In genomic region chr13:101693967-101694495, GRCm38 (mm10) we compare ENCODE assay signal across 7 mouse cellular contexts.
DNase-seq lines count a peak whose midpoint lies in the region; ATAC-seq and TF ChIP-seq lines count a peak whose summit lies in the region.

No protein-coding gene starts in this region.

- H3K4me1 ChIP-seq in embryonic facial prominence, embryonic 10.5 days, result peaks cover 72% of the 10 kb centered on the region
- H3K4me1 ChIP-seq in heart, adult 2 months (ENCODE audit: control insufficient read depth, insufficient read depth, low read length), result peaks cover 10% of the 10 kb centered on the region
- peaks cover 65% of the 10 kb centered on the region for H3K4me1 ChIP-seq in limb, embryonic 13.5 days
- peaks cover 46% of the 10 kb centered on the region for H3K4me1 ChIP-seq in midbrain, embryonic 16.5 days (ENCODE audit: control insufficient read depth, insufficient read depth, low read length)

- ATAC-seq in limb, embryonic 13.5 days (ENCODE audit: low FRiP score, low read depth), result peak; percentile 68
- peak; percentile 27; the same call in 1 of the 2 replicates for ATAC-seq in midbrain, embryonic 16.5 days

- under 1% methylated on average over 12 of the region's 12 CpGs for WGBS in embryonic facial prominence, embryonic 10.5 days
- 2% methylated on average over 12 of the region's 12 CpGs for WGBS in heart, adult 2 months
- under 1% methylated on average over 12 of the region's 12 CpGs for WGBS in limb, embryonic 13.5 days
- WGBS in midbrain, embryonic 16.5 days, result 2% methylated on average over 12 of the region's 12 CpGs

- peak overlapping the region; percentile 90 for H3K4me2 ChIP-seq in limb, embryonic 13.5 days (replicated peaks)
- peak overlapping the region; percentile 98 for H3K4me2 ChIP-seq in midbrain, embryonic 16.5 days (ENCODE audit: low read length)

- no peaks in the 10 kb centered on the region for H3K9me3 ChIP-seq in embryonic facial prominence, embryonic 10.5 days
- no peaks in the 10 kb centered on the region for H3K9me3 ChIP-seq in limb, embryonic 13.5 days
- no peaks in the 10 kb centered on the region for H3K9me3 ChIP-seq in midbrain, embryonic 16.5 days (replicated peaks; ENCODE audit: control insufficient read depth, low read length, poor library complexity, severe bottlenecking)

- no peak for TF ChIP-seq POLR2A in heart, adult 2 months (IDR thresholded peaks at IDR 0.05; ENCODE audit: insufficient read depth, low read depth, low read length)

- H3K4me3 ChIP-seq in embryonic facial prominence, embryonic 10.5 days, result peak overlapping the region; percentile 75
- peak overlapping the region; percentile 64 for H3K4me3 ChIP-seq in heart, adult 2 months
- H3K4me3 ChIP-seq in limb, embryonic 13.5 days, result peak overlapping the region; percentile 63
- peak overlapping the region; percentile 58 for H3K4me3 ChIP-seq in midbrain, embryonic 16.5 days (ENCODE audit: low read depth, low read length)

- H3K36me3 ChIP-seq in embryonic facial prominence, embryonic 10.5 days (replicated peaks), result peaks cover under 1% of the 10 kb centered on the region; the same call in 1 of the 2 replicates
- H3K36me3 ChIP-seq in heart, adult 2 months (ENCODE audit: control insufficient read depth, insufficient read depth, low read length), result peaks cover 11% of the 10 kb centered on the region
- H3K36me3 ChIP-seq in limb, embryonic 13.5 days, result peaks cover 5% of the 10 kb centered on the region; the same call in 1 of the 2 replicates
- no peaks in the 10 kb centered on the region for H3K36me3 ChIP-seq in midbrain, embryonic 16.5 days (ENCODE audit: control insufficient read depth, insufficient read depth, low read length)

- intact Hi-C loops in heart, adult 2 months (cut with DNase I), result loop anchor here (2.0 kb wide), 1 partner anchor 801 kb away; no protein-coding TSS in a partner anchor

- TF ChIP-seq EP300 in heart, adult 2 months (IDR thresholded peaks at IDR 0.05; ENCODE audit: insufficient read depth, low read depth, low read length), result no peak

- H3K27ac ChIP-seq in embryonic facial prominence, embryonic 10.5 days (replicated peaks), result peak overlapping the region; percentile 81
- peak overlapping the region; percentile 57 for H3K27ac ChIP-seq in heart, adult 2 months
- peak overlapping the region; percentile 75 for H3K27ac ChIP-seq in limb, embryonic 13.5 days
- peak overlapping the region; percentile 66 for H3K27ac ChIP-seq in midbrain, embryonic 16.5 days (ENCODE audit: low read length)

- no peaks in the 10 kb centered on the region for H3K79me2 ChIP-seq in heart, adult 2 months (replicated peaks; ENCODE audit: control insufficient read depth, insufficient read depth, low read length)

- H3K27me3 ChIP-seq in embryonic facial prominence, embryonic 10.5 days (replicated peaks; ENCODE audit: low read depth, poor library complexity, severe bottlenecking), result peaks cover 6% of the 10 kb centered on the region; the same call in 1 of the 2 replicates
- no peaks in the 10 kb centered on the region for H3K27me3 ChIP-seq in heart, adult 2 months (ENCODE audit: control insufficient read depth, insufficient read depth, low read length)
- H3K27me3 ChIP-seq in limb, embryonic 13.5 days, result peaks cover 5% of the 10 kb centered on the region
- no peaks in the 10 kb centered on the region for H3K27me3 ChIP-seq in midbrain, embryonic 16.5 days (ENCODE audit: control insufficient read depth, insufficient read depth, low read depth, low read length)

- TF ChIP-seq CTCF in heart, adult 2 months (IDR thresholded peaks at IDR 0.05), result peak; percentile 36

- DNase-seq in adrenal gland, postnatal 10 days, result peak; percentile 74
- peak; percentile 67 for DNase-seq in embryonic facial prominence, embryonic 10.5 days (ENCODE audit: low spot score)
- peak; percentile 58 to 62 for DNase-seq in heart, adult 2 months
- DNase-seq in kidney, adult 8-10 months, result peak; percentile 65 to 70
- DNase-seq in spleen, postnatal 10 days (ENCODE audit: low spot score in 2 of 2), result peak; percentile 81 to 88

- peak overlapping the region; percentile 45 for H3K9ac ChIP-seq in heart, adult 2 months (ENCODE audit: low read depth, low read length)
- H3K9ac ChIP-seq in limb, embryonic 13.5 days, result peak overlapping the region; percentile 78
- peak overlapping the region; percentile 71 for H3K9ac ChIP-seq in midbrain, embryonic 16.5 days (ENCODE audit: low read depth, low read length)

Comparison
In these comparisons a context has a peak if more than half of its experiments do, and no peak if none do; other contexts are left out.
1. Peak in every context shown above with its lines: DNase-seq, ATAC-seq, H3K4me3 ChIP-seq and H3K27ac ChIP-seq.